Mouse (Mus musculus): ENCODE measurements around the gene Olfr390. TPM values are rescaled to one million over a fixed set of nuclear protein-coding genes. Genes with fewer than 3 reads are reported as not detected.

Gene Olfr390
- not detected in 2 replicates for polyA plus RNA-seq (2015; fragmentation: Nextera tagmentation; extraction: Ambion mirVana)

GRCm38 (mm10) chr11:73782664-73783063, at the start of gene Olfr390:
TSS of gene Olfr390 (plus strand) at chr11:73782964.

GRCm38 (mm10) chr11:73780613-73781012, 2.2 kb upstream of the Olfr390 start, which contains the start of gene Olfr389:
TSS of gene Olfr389 (minus strand) at chr11:73780713.

GRCm38 (mm10) chr11:73802952-73803351, 20.2 kb downstream of the Olfr390 start, which contains the start of gene Olfr391-ps:
TSS of gene Olfr391-ps (minus strand) at chr11:73803052.

GRCm38 (mm10) chr11:73816949-73817348, 34.2 kb downstream of the Olfr390 start, which contains the start of gene Olfr392:
TSS of gene Olfr392 (minus strand) at chr11:73817049.

Other genes with a start within 250 kb of the Olfr390 start
- gene Olfr385, start 190.0 kb upstream of the Olfr390 start, polyA plus RNA-seq (2015; fragmentation: Nextera tagmentation; extraction: Ambion mirVana): not detected in 2 replicates
- not detected in 2 replicates for gene Olfr384, start 184.4 kb upstream of the Olfr390 start, polyA plus RNA-seq (2015; fragmentation: Nextera tagmentation; extraction: Ambion mirVana)
- gene Zfp735, start 94.2 kb upstream of the Olfr390 start, polyA plus RNA-seq (2015; fragmentation: Nextera tagmentation; extraction: Ambion mirVana): not detected in 2 replicates
- gene Olfr389, start 2.3 kb upstream of the Olfr390 start, polyA plus RNA-seq (2015; fragmentation: Nextera tagmentation; extraction: Ambion mirVana): not detected in 2 replicates
- gene Olfr391-ps, start 20.1 kb downstream of the Olfr390 start, polyA plus RNA-seq (2015; fragmentation: Nextera tagmentation; extraction: Ambion mirVana): not detected in 2 replicates
- gene Olfr392, start 34.1 kb downstream of the Olfr390 start, polyA plus RNA-seq (2015; fragmentation: Nextera tagmentation; extraction: Ambion mirVana): not detected in 2 replicates
- gene Olfr393, start 68.5 kb downstream of the Olfr390 start, polyA plus RNA-seq (2015; fragmentation: Nextera tagmentation; extraction: Ambion mirVana): not detected in 2 replicates
- gene Olfr394, start 107.8 kb downstream of the Olfr390 start, polyA plus RNA-seq (2015; fragmentation: Nextera tagmentation; extraction: Ambion mirVana): not detected in 2 replicates
- not detected in 2 replicates for gene Olfr395, start 126.3 kb downstream of the Olfr390 start, polyA plus RNA-seq (2015; fragmentation: Nextera tagmentation; extraction: Ambion mirVana)
- not detected in 2 replicates for gene Olfr23, start 153.7 kb downstream of the Olfr390 start, polyA plus RNA-seq (2015; fragmentation: Nextera tagmentation; extraction: Ambion mirVana)
- not detected in 2 replicates for gene Olfr397, start 177.9 kb downstream of the Olfr390 start, polyA plus RNA-seq (2015; fragmentation: Nextera tagmentation; extraction: Ambion mirVana)
- not detected in 2 replicates for gene Olfr398, start 207.4 kb downstream of the Olfr390 start, polyA plus RNA-seq (2015; fragmentation: Nextera tagmentation; extraction: Ambion mirVana)

All from spleen, postnatal 0 days (tissue).